Mouse (Mus musculus): ENCODE results near the gene Kcnn3. TPM values are rescaled to one million over a fixed set of nuclear protein-coding genes. Genes with fewer than 3 reads are reported as not detected.
A peak's percentile ranks its signal among the peaks of the same experiment; 100 is the strongest.

Gene Kcnn3
- total RNA-seq (2022), result 1 to 10 TPM; 2.1 to 3.4 (median 2.4) TPM

DNA sequence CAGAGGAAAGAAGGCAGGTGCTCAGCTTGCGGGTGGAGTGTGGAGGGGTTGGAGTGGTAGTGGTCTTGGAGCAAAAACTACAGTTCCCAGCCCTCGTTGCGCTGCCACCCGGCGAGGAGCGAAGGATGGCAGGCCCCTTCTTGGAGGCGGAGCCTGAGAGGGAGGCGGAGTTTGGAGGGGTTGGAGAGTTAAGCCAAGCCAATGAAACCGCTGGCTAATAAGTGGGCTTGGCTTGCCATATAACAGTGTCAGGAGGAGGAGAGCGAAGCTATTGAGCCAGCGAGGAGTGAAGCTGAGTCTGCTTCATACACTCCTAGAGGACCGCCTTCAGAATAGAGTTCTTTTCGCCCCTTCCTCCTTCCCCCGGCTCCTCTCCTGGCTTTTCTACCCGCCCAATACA is at the start of gene Kcnn3:
Gene Kcnn3 (plus strand): TSS at position 271 of the 400 bp plus-strand sequence.
- peak; percentile 76 for DNase-seq (ENCODE audit: low spot score)

- no peak for DNase-seq (ENCODE audit: low spot score)
Measured at GRCm38 (mm10) chr3:89472280-89472679, 47.7 kb upstream of the Kcnn3 start.

DNA sequence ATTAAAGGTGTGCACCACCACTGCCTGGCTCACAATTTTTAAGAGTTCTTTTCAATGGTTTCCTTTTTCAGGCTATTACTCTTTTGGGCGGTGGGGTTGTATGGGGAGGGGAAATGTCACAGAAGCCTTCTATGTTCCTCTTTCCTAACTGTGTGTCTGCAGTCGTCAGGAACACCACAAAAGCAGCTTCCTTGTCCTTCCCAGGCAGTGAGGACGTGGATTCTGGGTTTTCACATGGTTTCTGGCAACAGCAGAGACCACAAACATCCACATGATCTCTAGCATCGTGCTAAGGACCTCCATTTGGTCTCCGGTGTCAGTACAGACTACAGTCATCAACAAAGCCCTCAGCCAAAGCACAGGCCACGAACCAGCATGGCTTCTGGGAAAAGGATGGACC is 46.1 kb upstream of the Kcnn3 start:
- no peak for DNase-seq (ENCODE audit: low spot score)

DNA sequence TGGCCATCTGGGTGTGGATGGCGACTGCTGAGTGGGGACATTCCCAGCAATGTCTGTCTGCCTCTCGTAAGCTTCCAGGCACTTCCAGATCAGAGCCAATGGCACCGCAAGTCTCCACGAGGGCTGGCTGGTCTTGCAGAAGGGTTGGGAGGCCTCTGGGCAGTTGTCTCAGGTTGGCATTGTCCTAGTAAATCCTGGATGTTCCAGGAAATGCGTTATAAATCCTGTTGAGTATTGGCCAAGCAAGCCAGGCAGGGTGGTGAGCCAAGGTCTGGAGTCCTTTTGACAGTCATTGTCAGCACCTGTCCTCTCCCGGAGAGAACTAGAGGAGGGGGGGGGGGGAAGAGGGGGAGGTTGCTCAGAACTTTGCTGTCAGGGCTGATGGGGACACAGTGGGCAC is 40.9 kb upstream of the Kcnn3 start:
- no peak for DNase-seq (ENCODE audit: low spot score)

DNA sequence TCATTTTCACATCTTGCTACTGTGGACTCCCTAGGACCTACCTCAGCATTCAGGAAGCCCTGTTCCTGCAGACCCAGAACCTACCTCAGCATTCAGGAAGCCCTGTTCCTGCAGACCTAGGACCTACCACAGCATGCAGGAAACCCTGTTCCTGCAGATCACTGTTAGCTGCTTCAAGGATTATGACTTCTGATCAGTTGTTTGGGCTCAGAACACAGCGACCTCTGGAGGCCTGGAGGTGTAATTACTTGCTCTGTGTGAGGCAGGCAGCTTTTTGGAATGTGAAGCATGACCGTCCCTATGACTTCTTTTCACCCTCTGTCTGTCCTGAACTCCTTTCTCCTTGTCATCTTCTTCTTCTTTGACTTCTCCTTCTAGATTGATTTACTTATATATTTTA is 38.5 kb upstream of the Kcnn3 start:
- DNase-seq (ENCODE audit: low spot score), result no peak

DNA sequence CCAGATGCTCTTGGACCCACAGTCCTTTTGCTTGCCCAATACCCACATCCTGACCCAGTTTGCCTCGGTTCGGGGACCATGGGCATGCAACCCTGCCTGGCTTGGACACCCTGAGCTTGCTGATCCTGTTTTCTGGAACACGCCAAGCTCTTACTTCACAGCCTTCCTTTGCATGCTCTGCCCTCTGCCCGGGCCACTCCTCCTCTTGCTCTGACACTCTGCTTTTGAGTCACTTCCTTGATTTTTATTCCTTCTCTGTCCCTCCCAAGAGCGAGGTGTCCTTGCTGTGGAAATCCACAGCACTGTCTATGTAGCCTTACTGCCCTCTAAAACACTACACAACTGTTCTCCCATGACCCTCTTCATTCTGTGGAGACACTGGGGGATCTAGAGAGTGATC is 37.7 kb upstream of the Kcnn3 start:
- no peak for DNase-seq (ENCODE audit: low spot score)

- DNase-seq (ENCODE audit: low spot score), result peak; percentile 65
Measured at GRCm38 (mm10) chr3:89484766-89485524, 35.0 kb upstream of the Kcnn3 start.

- DNase-seq (ENCODE audit: low spot score), result no peak
Measured at GRCm38 (mm10) chr3:89486111-89486510, 33.9 kb upstream of the Kcnn3 start.

DNA sequence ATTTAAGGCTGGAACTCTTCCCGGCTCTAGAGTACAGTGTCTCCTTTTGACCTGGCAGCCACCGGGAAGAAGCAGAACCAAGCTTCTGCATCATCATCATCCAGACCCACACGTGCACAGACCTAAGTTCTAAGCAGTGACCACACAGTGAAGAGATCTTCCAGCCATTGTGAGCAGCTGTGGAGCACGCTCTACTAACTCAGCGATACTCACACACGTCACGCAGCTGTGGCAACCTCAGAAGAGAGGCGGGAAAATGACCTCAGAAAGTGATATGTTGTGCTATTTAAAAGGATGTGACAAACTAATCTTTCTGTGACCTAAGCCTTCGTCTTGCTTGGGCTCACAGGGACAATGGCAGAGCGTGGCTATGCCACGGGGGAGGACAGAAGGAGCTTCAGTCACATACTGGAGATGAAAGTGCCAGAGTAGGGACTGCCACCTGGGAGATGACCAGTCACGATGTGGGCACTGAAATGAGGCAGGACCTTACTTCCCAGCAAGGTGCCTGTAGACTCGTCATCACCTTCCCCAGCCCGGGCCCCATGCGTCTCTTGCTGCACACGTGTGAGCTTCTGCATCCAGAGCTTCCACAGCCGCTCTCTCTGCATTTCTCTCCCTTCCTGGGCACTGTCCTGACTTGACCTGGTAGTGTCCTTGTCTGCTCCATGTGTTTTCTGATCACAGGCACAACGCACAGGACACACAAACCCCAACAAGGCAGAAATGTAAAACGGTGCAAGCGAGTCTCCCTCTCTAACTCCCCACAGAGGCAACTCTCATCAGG is 32.9 kb upstream of the Kcnn3 start:
- DNase-seq (ENCODE audit: low spot score), result no peak

- no peak for DNase-seq (ENCODE audit: low spot score)
Measured at GRCm38 (mm10) chr3:89490790-89491189, 29.2 kb upstream of the Kcnn3 start.

DNA sequence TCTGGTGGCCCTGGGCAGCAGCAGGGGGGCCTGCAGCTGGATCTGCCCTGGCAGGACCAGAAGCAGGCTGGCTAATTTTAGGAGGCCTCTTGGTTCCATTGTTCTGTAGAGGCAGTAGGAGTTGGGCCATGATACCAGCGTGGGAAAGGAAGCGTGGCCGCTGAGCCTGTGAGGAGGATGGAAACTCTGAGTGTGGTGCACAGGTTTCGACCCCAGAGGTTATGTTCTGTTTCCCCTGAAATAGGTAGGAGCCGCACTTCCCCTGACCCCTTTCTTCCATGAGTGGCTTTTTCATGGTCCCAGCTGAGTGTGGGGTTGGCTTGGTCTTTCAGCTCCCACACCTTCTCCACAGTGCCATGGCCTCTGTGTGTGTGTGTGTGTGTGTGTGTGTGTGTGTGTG is 28.4 kb upstream of the Kcnn3 start:
- DNase-seq (ENCODE audit: low spot score), result no peak

GRCm38 (mm10) chr3:89492701-89493151 is 27.2 kb upstream of the Kcnn3 start:
- DNase-seq (ENCODE audit: low spot score), result no peak

GRCm38 (mm10) chr3:89494630-89495029 is 25.3 kb upstream of the Kcnn3 start:
- DNase-seq (ENCODE audit: low spot score), result no peak

GRCm38 (mm10) chr3:89496366-89496765 is 23.6 kb upstream of the Kcnn3 start:
- no peak for DNase-seq (ENCODE audit: low spot score)

- DNase-seq (ENCODE audit: low spot score), result no peak
Measured at GRCm38 (mm10) chr3:89499696-89500095, 20.3 kb upstream of the Kcnn3 start.

- DNase-seq (ENCODE audit: low spot score), result no peak
Measured at GRCm38 (mm10) chr3:89501486-89501885, 18.5 kb upstream of the Kcnn3 start.

GRCm38 (mm10) chr3:89502551-89502950 is 17.4 kb upstream of the Kcnn3 start:
- DNase-seq (ENCODE audit: low spot score), result no peak

DNA sequence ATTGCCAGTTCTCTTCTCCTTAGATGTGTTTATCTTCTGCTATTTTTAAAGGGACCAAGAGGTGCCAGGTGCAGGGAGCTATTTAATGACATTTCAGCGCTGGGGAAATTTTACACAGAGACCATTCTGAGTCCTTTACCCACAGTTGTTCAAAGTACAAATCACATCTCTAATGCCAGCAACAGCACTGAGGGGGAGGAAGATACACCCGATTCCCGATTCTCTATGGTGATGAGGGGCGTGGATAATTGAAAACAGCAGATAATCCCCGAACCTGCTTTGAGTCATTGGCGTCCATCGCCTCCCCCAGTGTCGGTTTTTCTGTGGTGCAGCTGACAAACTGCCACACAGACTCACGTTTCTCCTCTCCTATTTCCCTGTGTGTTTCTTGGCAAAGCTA is 11.9 kb upstream of the Kcnn3 start:
- no peak for DNase-seq (ENCODE audit: low spot score)

DNA sequence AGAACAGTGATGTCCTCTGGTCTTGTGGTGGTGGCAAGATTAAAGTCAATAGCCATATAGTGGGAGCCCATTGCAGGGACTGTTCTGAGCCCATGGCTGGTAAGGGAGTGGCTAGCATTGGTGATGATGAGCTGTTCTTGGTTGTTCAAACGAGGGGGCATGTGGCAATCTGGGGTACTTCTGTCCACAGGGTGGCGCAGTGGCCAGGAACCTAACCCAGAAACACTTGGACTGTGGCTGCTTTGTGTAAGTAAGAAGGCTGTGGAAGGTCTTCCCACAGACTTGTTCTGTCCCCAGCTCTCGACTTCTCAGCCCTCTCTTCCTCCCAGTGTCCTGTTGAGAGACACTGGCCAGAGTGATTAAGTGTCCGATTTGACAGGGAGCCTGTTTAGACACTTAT is 9.0 kb upstream of the Kcnn3 start:
- DNase-seq (ENCODE audit: low spot score), result no peak

GRCm38 (mm10) chr3:89511400-89511799 is 8.6 kb upstream of the Kcnn3 start:
- no peak for DNase-seq (ENCODE audit: low spot score)

DNA sequence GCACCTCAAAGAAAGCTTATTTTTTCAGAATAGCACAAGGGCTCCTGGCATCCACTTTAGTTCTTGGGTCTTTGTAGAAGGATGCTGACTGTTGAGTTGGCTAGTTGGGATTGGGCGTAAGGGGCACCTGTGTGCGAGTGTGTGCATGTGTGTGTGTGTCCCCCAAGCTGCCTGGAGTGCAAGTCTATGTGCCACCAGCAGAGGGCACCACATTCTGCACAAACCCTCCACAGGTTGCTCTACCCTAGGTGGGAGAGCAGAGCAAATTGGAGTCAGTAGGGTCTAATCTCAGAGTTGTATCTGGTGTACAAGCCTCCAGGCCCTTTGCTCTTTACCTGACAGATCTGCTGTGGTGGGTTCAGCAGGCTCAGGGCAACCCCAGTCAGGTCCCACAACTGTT is 7.7 kb upstream of the Kcnn3 start:
- no peak for DNase-seq (ENCODE audit: low spot score)

GRCm38 (mm10) chr3:89515444-89515843 is 4.5 kb upstream of the Kcnn3 start:
- no peak for DNase-seq (ENCODE audit: low spot score)

DNA sequence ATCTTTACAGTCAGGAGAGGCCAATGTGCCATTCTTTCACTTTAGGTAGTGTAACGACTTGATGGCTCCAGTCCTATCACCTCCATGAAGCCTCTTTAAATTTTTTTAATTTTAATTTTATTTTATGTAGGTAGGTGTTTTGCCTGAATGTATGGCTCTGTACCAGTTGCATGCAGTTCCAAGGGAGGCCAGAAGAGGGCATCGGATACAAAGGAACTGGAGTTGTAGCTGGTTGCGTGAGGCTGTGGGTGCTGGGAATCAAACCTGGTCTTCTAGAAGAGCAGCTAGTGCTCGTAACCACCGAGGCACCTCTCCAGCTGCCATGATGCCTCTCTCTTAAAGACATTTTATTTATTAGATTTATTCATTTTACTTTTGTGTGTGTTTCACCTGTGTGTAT is 3.6 kb upstream of the Kcnn3 start:
- DNase-seq (ENCODE audit: low spot score), result no peak

Data from heart, adult 8-10 months (tissue).